Mouse (Mus musculus): ENCODE data around the gene Colq. TPM values are rescaled to one million over a fixed set of nuclear protein-coding genes. Genes with fewer than 3 reads are reported as not detected.
"Not testable (repeated sequence)": the region's sequence is repeated elsewhere in the genome, so short reads cannot be mapped to it uniquely, and the experiment has no call there.

Gene Colq
- polyA plus RNA-seq, 1 experiment from 2014 or later = 0.50 TPM

GRCm38 (mm10) chr14:31605514-31605913 lies 14.4 kb upstream of the Colq start:
- no peak overlapping the region for H3K4me3 ChIP-seq (ENCODE audit: low read length)
- no peaks in the 10 kb centered on the region for H3K4me1 ChIP-seq (ENCODE audit: control insufficient read depth, insufficient read depth, low read depth, low read length)
- no peaks in the 10 kb centered on the region for H3K36me3 ChIP-seq (ENCODE audit: control insufficient read depth, insufficient read depth, low read length)
- H3K4me2 ChIP-seq (ENCODE audit: low read length) = no peak overlapping the region
- WGBS = 60% methylated on average over 6 of the region's 6 CpGs
- no peak overlapping the region for H3K9ac ChIP-seq (ENCODE audit: low read depth, low read length)
- ATAC-seq = no peak
- no peak overlapping the region for H3K27ac ChIP-seq (ENCODE audit: low read depth, low read length)
- H3K9me3 ChIP-seq (ENCODE audit: control insufficient read depth, low read length) = no peaks in the 10 kb centered on the region
- H3K27me3 ChIP-seq (replicated peaks; ENCODE audit: control insufficient read depth, insufficient read depth, low read length) = no peaks in the 10 kb centered on the region

GRCm38 (mm10) chr14:31604916-31605315 lies 13.8 kb upstream of the Colq start:
- Histone ChIP-seq H3K27me3 (replicated peaks; ENCODE audit: control insufficient read depth, insufficient read depth, low read length) (no peaks in the 10 kb centered on the region), H3K27ac (ENCODE audit: low read depth, low read length) (no peak overlapping the region), H3K4me3 (ENCODE audit: low read length) (no peak overlapping the region), H3K9ac (ENCODE audit: low read depth, low read length) (no peak overlapping the region), H3K4me2 (ENCODE audit: low read length) (no peak overlapping the region), H3K9me3 (ENCODE audit: control insufficient read depth, low read length) (no peaks in the 10 kb centered on the region), H3K4me1 (ENCODE audit: control insufficient read depth, insufficient read depth, low read depth, low read length) (no peaks in the 10 kb centered on the region), H3K36me3 (ENCODE audit: control insufficient read depth, insufficient read depth, low read length) (no peaks in the 10 kb centered on the region)
- 79% methylated on average over 5 of the region's 5 CpGs for WGBS
- no peak for ATAC-seq

- H3K9ac ChIP-seq (ENCODE audit: low read depth, low read length); ATAC-seq; H3K36me3 ChIP-seq (ENCODE audit: control insufficient read depth, insufficient read depth, low read length); H3K9me3 ChIP-seq (ENCODE audit: control insufficient read depth, low read length); H3K4me2 ChIP-seq (ENCODE audit: low read length); H3K4me3 ChIP-seq (ENCODE audit: low read length); H3K27me3 ChIP-seq (replicated peaks; ENCODE audit: control insufficient read depth, insufficient read depth, low read length); H3K4me1 ChIP-seq (ENCODE audit: control insufficient read depth, insufficient read depth, low read depth, low read length); H3K27ac ChIP-seq (ENCODE audit: low read depth, low read length): not testable (repeated sequence)
- WGBS = 88% methylated on average over 6 of the region's 6 CpGs
Measured at GRCm38 (mm10) chr14:31602616-31602979, 11.5 kb upstream of the Colq start.

- Histone ChIP-seq H3K4me3 (ENCODE audit: low read length) (no peak overlapping the region), H3K36me3 (ENCODE audit: control insufficient read depth, insufficient read depth, low read length) (no peaks in the 10 kb centered on the region), H3K9ac (ENCODE audit: low read depth, low read length) (no peak overlapping the region), H3K27me3 (replicated peaks; ENCODE audit: control insufficient read depth, insufficient read depth, low read length) (no peaks in the 10 kb centered on the region), H3K9me3 (ENCODE audit: control insufficient read depth, low read length) (no peaks in the 10 kb centered on the region), H3K4me1 (ENCODE audit: control insufficient read depth, insufficient read depth, low read depth, low read length) (no peaks in the 10 kb centered on the region), H3K4me2 (ENCODE audit: low read length) (no peak overlapping the region), H3K27ac (ENCODE audit: low read depth, low read length) (no peak overlapping the region)
- no peak for ATAC-seq
- WGBS = 91% methylated on average over 14 of the region's 14 CpGs
Measured at GRCm38 (mm10) chr14:31601908-31602615, 10.9 kb upstream of the Colq start.

GRCm38 (mm10) chr14:31597446-31597845 lies 6.3 kb upstream of the Colq start:
- Histone ChIP-seq H3K27me3 (replicated peaks; ENCODE audit: control insufficient read depth, insufficient read depth, low read length) (no peaks in the 10 kb centered on the region), H3K4me1 (ENCODE audit: control insufficient read depth, insufficient read depth, low read depth, low read length) (no peaks in the 10 kb centered on the region), H3K4me3 (ENCODE audit: low read length) (no peak overlapping the region), H3K9ac (ENCODE audit: low read depth, low read length) (no peak overlapping the region), H3K36me3 (ENCODE audit: control insufficient read depth, insufficient read depth, low read length) (no peaks in the 10 kb centered on the region), H3K9me3 (ENCODE audit: control insufficient read depth, low read length) (no peaks in the 10 kb centered on the region), H3K4me2 (ENCODE audit: low read length) (no peak overlapping the region), H3K27ac (ENCODE audit: low read depth, low read length) (no peak overlapping the region)
- no peak for ATAC-seq
- WGBS = 97% methylated on average over 4 of the region's 4 CpGs

- no peaks in the 10 kb centered on the region for H3K9me3 ChIP-seq (ENCODE audit: control insufficient read depth, low read length)
- H3K4me2 ChIP-seq (ENCODE audit: low read length) = no peak overlapping the region
- no peak for ATAC-seq
- WGBS = 81% methylated on average over 7 of the region's 7 CpGs
- no peak overlapping the region for H3K27ac ChIP-seq (ENCODE audit: low read depth, low read length)
- no peak overlapping the region for H3K4me3 ChIP-seq (ENCODE audit: low read length)
- H3K9ac ChIP-seq (ENCODE audit: low read depth, low read length) = no peak overlapping the region
- no peaks in the 10 kb centered on the region for H3K36me3 ChIP-seq (ENCODE audit: control insufficient read depth, insufficient read depth, low read length)
- no peaks in the 10 kb centered on the region for H3K4me1 ChIP-seq (ENCODE audit: control insufficient read depth, insufficient read depth, low read depth, low read length)
- H3K27me3 ChIP-seq (replicated peaks; ENCODE audit: control insufficient read depth, insufficient read depth, low read length) = no peaks in the 10 kb centered on the region
Measured at GRCm38 (mm10) chr14:31596408-31596807, 5.3 kb upstream of the Colq start.

- ATAC-seq = no peak
- H3K27ac ChIP-seq (ENCODE audit: low read depth, low read length) = no peak overlapping the region
- H3K4me2 ChIP-seq (ENCODE audit: low read length) = no peak overlapping the region
- WGBS = 75% methylated on average over 3 of the region's 3 CpGs
- H3K9ac ChIP-seq (ENCODE audit: low read depth, low read length) = no peak overlapping the region
- no peaks in the 10 kb centered on the region for H3K9me3 ChIP-seq (ENCODE audit: control insufficient read depth, low read length)
- H3K36me3 ChIP-seq (ENCODE audit: control insufficient read depth, insufficient read depth, low read length) = no peaks in the 10 kb centered on the region
- no peaks in the 10 kb centered on the region for H3K27me3 ChIP-seq (replicated peaks; ENCODE audit: control insufficient read depth, insufficient read depth, low read length)
- no peak overlapping the region for H3K4me3 ChIP-seq (ENCODE audit: low read length)
- no peaks in the 10 kb centered on the region for H3K4me1 ChIP-seq (ENCODE audit: control insufficient read depth, insufficient read depth, low read depth, low read length)
Measured at GRCm38 (mm10) chr14:31594693-31595092, 3.5 kb upstream of the Colq start.

GRCm38 (mm10) chr14:31593036-31593435 lies 1.9 kb upstream of the Colq start:
- Histone ChIP-seq H3K4me2 (ENCODE audit: low read length) (no peak overlapping the region), H3K9me3 (ENCODE audit: control insufficient read depth, low read length) (no peaks in the 10 kb centered on the region), H3K27ac (ENCODE audit: low read depth, low read length) (no peak overlapping the region), H3K27me3 (replicated peaks; ENCODE audit: control insufficient read depth, insufficient read depth, low read length) (no peaks in the 10 kb centered on the region), H3K4me1 (ENCODE audit: control insufficient read depth, insufficient read depth, low read depth, low read length) (no peaks in the 10 kb centered on the region), H3K36me3 (ENCODE audit: control insufficient read depth, insufficient read depth, low read length) (no peaks in the 10 kb centered on the region), H3K9ac (ENCODE audit: low read depth, low read length) (no peak overlapping the region), H3K4me3 (ENCODE audit: low read length) (no peak overlapping the region)
- ATAC-seq = no peak
- WGBS = 85% methylated on average over 2 of the region's 2 CpGs

- Histone ChIP-seq H3K27ac (ENCODE audit: low read depth, low read length) (no peak overlapping the region), H3K4me3 (ENCODE audit: low read length) (no peak overlapping the region), H3K27me3 (replicated peaks; ENCODE audit: control insufficient read depth, insufficient read depth, low read length) (no peaks in the 10 kb centered on the region), H3K9me3 (ENCODE audit: control insufficient read depth, low read length) (no peaks in the 10 kb centered on the region), H3K36me3 (ENCODE audit: control insufficient read depth, insufficient read depth, low read length) (no peaks in the 10 kb centered on the region), H3K4me1 (ENCODE audit: control insufficient read depth, insufficient read depth, low read depth, low read length) (no peaks in the 10 kb centered on the region), H3K4me2 (ENCODE audit: low read length) (no peak overlapping the region), H3K9ac (ENCODE audit: low read depth, low read length) (no peak overlapping the region)
- no peak for ATAC-seq
- 80% methylated on average over 8 of the region's 8 CpGs for WGBS
Measured at GRCm38 (mm10) chr14:31586451-31586850, 4.7 kb downstream of the Colq start.

- H3K4me3 ChIP-seq (ENCODE audit: low read length) = no peak overlapping the region
- H3K9ac ChIP-seq (ENCODE audit: low read depth, low read length) = no peak overlapping the region
- no peaks in the 10 kb centered on the region for H3K36me3 ChIP-seq (ENCODE audit: control insufficient read depth, insufficient read depth, low read length)
- no peak overlapping the region for H3K27ac ChIP-seq (ENCODE audit: low read depth, low read length)
- no peaks in the 10 kb centered on the region for H3K4me1 ChIP-seq (ENCODE audit: control insufficient read depth, insufficient read depth, low read depth, low read length)
- no peak overlapping the region for H3K4me2 ChIP-seq (ENCODE audit: low read length)
- WGBS = 83% methylated on average over 8 of the region's 9 CpGs
- no peaks in the 10 kb centered on the region for H3K27me3 ChIP-seq (replicated peaks; ENCODE audit: control insufficient read depth, insufficient read depth, low read length)
- no peak for ATAC-seq
- H3K9me3 ChIP-seq (ENCODE audit: control insufficient read depth, low read length) = no peaks in the 10 kb centered on the region
Measured at GRCm38 (mm10) chr14:31583082-31583481, 8.1 kb downstream of the Colq start.
